Mouse (Mus musculus) myocyte (in vitro differentiated cells): ENCODE measurements around the gene Ppp2r3a.

Experiments
- CEBPB ChIP-seq: IDR thresholded peaks from 2 replicates; pipeline ENCODE4 v1.6.1; 2011; ENCODE audit warnings: mild to moderate bottlenecking, moderate library complexity; ENCODE audit not compliant: poor library complexity, insufficient read depth, severe bottlenecking
- E2F4 ChIP-seq: IDR thresholded peaks from one replicate; pipeline ENCODE4 v1.6.1; 2011; ENCODE audit warnings: mild to moderate bottlenecking, control low read depth, moderate library complexity; ENCODE audit not compliant: insufficient read depth
- MYOG ChIP-seq, 3 experiments: IDR thresholded peaks; one replicate each; pipeline ENCODE4 v1.6.1; 2011; ENCODE audit warnings: control low read depth in 2 of 3, low read depth in 2 of 3, mild to moderate bottlenecking in 2 of 3; ENCODE audit not compliant: insufficient read length in 2 of 3, control insufficient read depth in 1 of 3, insufficient read depth in 1 of 3
- POLR2A ChIP-seq: IDR thresholded peaks from one replicate; pipeline ENCODE4 v1.6.1; 2011; ENCODE audit warnings: low read depth, mild to moderate bottlenecking, control low read depth, moderate library complexity; ENCODE audit not compliant: insufficient read length
- POLR2AphosphoS2 ChIP-seq: IDR thresholded peaks from one replicate; pipeline ENCODE4 v1.6.1; 2011; ENCODE audit warnings: low read depth, control low read depth; ENCODE audit not compliant: insufficient read length
- REST ChIP-seq: IDR thresholded peaks from one replicate; pipeline ENCODE4 v1.6.1; 2011; ENCODE audit warnings: mild to moderate bottlenecking, control low read depth, moderate library complexity; ENCODE audit not compliant: insufficient read depth, insufficient read length
- TCF12 ChIP-seq: IDR thresholded peaks from one replicate; pipeline ENCODE4 v1.6.1; 2011; ENCODE audit warnings: mild to moderate bottlenecking, control low read depth; ENCODE audit not compliant: poor library complexity, insufficient read depth, severe bottlenecking
- USF1 ChIP-seq: IDR thresholded peaks from one replicate; pipeline ENCODE4 v1.6.1; 2011; ENCODE audit warnings: low read depth, mild to moderate bottlenecking, control low read depth, moderate library complexity

- TF ChIP-seq POLR2A (no peak), POLR2AphosphoS2 (no peak), TCF12 (no peak), MYOG (IDR thresholded peaks at IDR 0.05; ENCODE audit: control insufficient read depth in 1 of 3, insufficient read depth in 1 of 3, insufficient read length in 2 of 3, low read depth in 2 of 3) (no peak), E2F4 (no peak), CEBPB (no peak), REST (no peak), USF1 (no peak)
Observed at GRCm38 (mm10) chr9:101280867-101281266, 29.3 kb upstream of the Ppp2r3a start.
